Mouse (Mus musculus) forebrain, postnatal 0 days (tissue): ENCODE results near the gene Gm30302. TPM values are rescaled to one million over a fixed set of nuclear protein-coding genes. Genes with fewer than 3 reads are reported as not detected.

Experiments used
- ATAC-seq: fragments of 200-750 bp; cut with Nextera tagmentation; 2 replicates; pipeline ENCODE4 v1.8.0; 2017; ENCODE audit warnings: mild to moderate bottlenecking, moderate library complexity
- DNase-seq: peaks from one replicate; pipeline ENCODE4 v3.0.0-alpha.2; 2015
- H3K27ac ChIP-seq: fragments of 300-500 bp; sonication (generic); 2 replicates; pipeline ENCODE4 v1.5.1; 2014; ENCODE audit warnings: low read depth, mild to moderate bottlenecking, antibody characterized with exemption, low read length, moderate library complexity, mixed read lengths
- H3K27me3 ChIP-seq: fragments of 300-500 bp; sonication (generic); 2 replicates; pipeline ENCODE4 v1.6.1; 2014; ENCODE audit warnings: mild to moderate bottlenecking, low read length, mixed read lengths; ENCODE audit not compliant: insufficient read depth
- H3K36me3 ChIP-seq: fragments of 300-500 bp; sonication (generic); 2 replicates; pipeline ENCODE4 v1.6.1; 2014; ENCODE audit warnings: mild to moderate bottlenecking, moderate library complexity; ENCODE audit not compliant: insufficient read depth
- H3K4me1 ChIP-seq: fragments of 300-500 bp; sonication (generic); 2 replicates; pipeline ENCODE4 v1.6.1; 2014; ENCODE audit warnings: antibody characterized with exemption; ENCODE audit not compliant: insufficient read depth
- H3K4me2 ChIP-seq: fragments of 300-500 bp; sonication (generic); 2 replicates; pipeline ENCODE4 v1.6.1; 2014; ENCODE audit warnings: low read depth, mild to moderate bottlenecking, moderate library complexity
- H3K4me3 ChIP-seq: fragments of 300-500 bp; sonication (generic); 2 replicates; pipeline ENCODE4 v1.5.1; 2014; ENCODE audit warnings: low read depth, low read length, mixed read lengths
- H3K9ac ChIP-seq: fragments of 300-500 bp; sonication (generic); 2 replicates; pipeline ENCODE4 v1.6.1; 2014; ENCODE audit warnings: mild to moderate bottlenecking
- H3K9me3 ChIP-seq: fragments of 300-500 bp; sonication (generic); 2 replicates; pipeline ENCODE4 v1.6.1; 2016; ENCODE audit warnings: low read length
- CTCF ChIP-seq: sonication (generic); IDR thresholded peaks from 2 replicates; pipeline ENCODE4 v1.5.1; 2016; ENCODE audit warnings: antibody characterized with exemption, control low read depth, low read depth
- WGBS: fragments of 180-500 bp; shearing (Covaris S2); extraction: QIAGEN DNeasy Blood & Tissue Kit; methylation state at CpG from one replicate; pipeline ENCODE4 v1.1.7; 2014; 5-methylcytosine and 5-hydroxymethylcytosine counted together
- polyA plus RNA-seq: library from polyadenylated mRNA; unstranded; fragments of >200 nt; fragmentation: Nextera tagmentation; extraction: Ambion mirVana; gene quantifications from 2 replicates; pipeline ENCODE4 v1.2.1, GENCODE M21; 2015
- total RNA-seq: library from RNA; depleted of rRNA; stranded (reverse); fragments of >200 nt; gene quantifications from 2 replicates; pipeline ENCODE4 v1.2.3, GENCODE M21; 2014

The Gm30302 gene
- total and polyA plus RNA-seq, 2 experiments from 2014 or later: not detected

GRCm38 (mm10) chr13:49769111-49769510 is 29.7 kb downstream of the Gm30302 start:
- WGBS: 88% methylated on average over 16 of the region's 16 CpGs
- no peak for TF ChIP-seq CTCF

DNA sequence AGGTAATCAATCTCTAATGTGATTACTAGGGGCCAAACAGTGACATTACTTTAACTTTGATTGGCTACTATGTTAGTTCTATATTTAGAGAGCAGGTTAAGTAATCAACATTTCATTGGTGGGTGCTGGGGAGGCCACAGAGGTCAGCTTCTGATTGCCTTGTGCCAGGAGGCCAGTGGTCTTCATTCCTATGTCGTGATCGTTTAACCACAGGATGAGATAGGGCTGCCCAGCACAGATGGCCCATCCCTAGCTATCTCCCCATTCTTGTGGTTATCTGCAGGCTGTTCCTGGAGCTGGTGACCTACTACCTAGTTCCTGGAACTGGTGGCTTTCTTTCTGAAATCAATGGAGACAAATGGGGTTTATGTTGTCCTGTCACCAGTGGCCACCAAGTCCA is 30.8 kb downstream of the Gm30302 start:
- no peak overlapping the region for H3K27ac ChIP-seq
- no peaks in the 10 kb centered on the region for H3K36me3 ChIP-seq
- TF ChIP-seq CTCF: no peak
- no peak overlapping the region for H3K4me3 ChIP-seq
- DNase-seq: no peak
- no peak overlapping the region for H3K4me2 ChIP-seq
- no peak for ATAC-seq
- no peaks in the 10 kb centered on the region for H3K27me3 ChIP-seq
- H3K9me3 ChIP-seq: no peaks in the 10 kb centered on the region
- no peaks in the 10 kb centered on the region for H3K4me1 ChIP-seq
- no peak overlapping the region for H3K9ac ChIP-seq
- 97% methylated on average over 2 of the region's 2 CpGs for whole genome bisulfite sequencing

More at GRCm38 (mm10) chr13:49769111-49769510, 29.7 kb downstream of the Gm30302 start:
- Histone ChIP-seq H3K27ac (no peak overlapping the region), H3K9ac (no peak overlapping the region), H3K36me3 (no peaks in the 10 kb centered on the region), H3K4me2 (no peak overlapping the region), H3K4me1 (no peaks in the 10 kb centered on the region), H3K4me3 (no peak overlapping the region), H3K27me3 (no peaks in the 10 kb centered on the region), H3K9me3 (no peaks in the 10 kb centered on the region)
- ATAC-seq (no peak), DNase-seq (no peak)

GRCm38 (mm10) chr13:49766269-49766668 is 32.5 kb downstream of the Gm30302 start:
- DNase-seq (no peak), ATAC-seq (no peak)
- Histone ChIP-seq H3K4me2 (no peak overlapping the region), H3K4me1 (no peaks in the 10 kb centered on the region), H3K36me3 (no peaks in the 10 kb centered on the region), H3K9ac (no peak overlapping the region), H3K9me3 (no peaks in the 10 kb centered on the region), H3K27ac (no peak overlapping the region), H3K27me3 (no peaks in the 10 kb centered on the region), H3K4me3 (no peak overlapping the region)
- WGBS: 61% methylated on average over 9 of the region's 9 CpGs
- no peak for TF ChIP-seq CTCF

DNA sequence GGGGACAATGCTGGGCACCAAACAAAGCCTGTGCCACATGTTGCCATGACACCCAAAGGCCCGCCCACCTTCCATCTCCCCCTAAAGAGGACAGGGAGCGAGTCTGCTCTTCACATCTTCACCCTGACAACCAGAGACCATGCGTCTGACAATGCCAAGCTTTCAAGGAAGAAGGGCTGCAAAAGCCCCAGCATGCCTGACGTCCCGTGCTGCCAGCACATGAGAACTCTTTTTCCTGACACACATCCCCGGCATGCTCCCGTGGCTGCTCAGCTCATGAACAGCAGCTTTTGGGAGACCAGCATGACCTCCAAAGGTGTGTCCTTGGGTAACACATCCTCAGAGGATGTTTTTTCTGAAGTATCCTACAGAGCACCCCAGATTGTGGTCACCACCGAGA is 33.5 kb downstream of the Gm30302 start:
- WGBS: 86% methylated on average over 8 of the region's 8 CpGs
- Histone ChIP-seq H3K36me3 (no peaks in the 10 kb centered on the region), H3K9me3 (no peaks in the 10 kb centered on the region), H3K9ac (no peak overlapping the region), H3K27ac (no peak overlapping the region), H3K4me1 (no peaks in the 10 kb centered on the region), H3K4me3 (no peak overlapping the region), H3K4me2 (no peak overlapping the region), H3K27me3 (no peaks in the 10 kb centered on the region)
- TF ChIP-seq CTCF: no peak
- DNase-seq (no peak), ATAC-seq (no peak)

DNA sequence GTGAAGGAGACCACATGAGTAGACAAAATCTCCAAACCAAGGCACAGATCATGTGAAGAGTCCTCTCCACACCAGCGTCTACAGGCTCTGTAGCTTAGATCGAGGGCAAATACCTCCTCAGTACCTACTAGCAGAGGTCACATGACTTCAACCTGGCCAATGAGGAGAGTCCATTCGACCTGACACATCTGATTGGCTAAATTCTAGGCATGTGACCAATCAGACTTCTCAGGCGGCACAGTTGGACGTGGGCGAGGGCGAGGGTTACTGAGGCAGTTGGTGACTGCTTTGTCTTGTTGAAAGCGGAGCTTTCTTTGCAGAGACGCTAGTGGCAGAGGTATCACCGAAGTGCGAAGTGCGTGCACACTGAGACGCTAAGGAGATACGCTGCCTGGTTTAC is 36.6 kb downstream of the Gm30302 start:
- 90% methylated on average over 14 of the region's 14 CpGs for WGBS
- ATAC-seq: no peak
- no peak overlapping the region for H3K27ac ChIP-seq

DNA sequence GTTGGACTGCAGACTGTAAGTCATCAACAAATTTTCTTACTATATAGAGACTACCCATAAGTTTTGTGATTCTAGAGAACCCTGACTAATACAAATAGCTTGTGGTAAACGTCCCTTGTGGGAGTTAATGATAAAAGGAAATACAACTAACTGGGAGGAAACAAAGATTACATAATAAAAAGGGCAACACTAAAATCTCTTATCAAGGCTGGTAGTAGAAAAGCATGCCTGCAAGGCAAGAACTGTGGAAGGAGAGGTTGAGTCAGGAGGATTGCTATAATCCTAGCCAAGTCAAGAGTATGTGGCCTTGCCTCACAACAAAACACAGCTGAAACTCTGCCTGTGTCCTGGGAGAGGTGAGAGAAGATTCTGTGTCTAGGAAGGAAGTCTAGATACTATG is 38.1 kb downstream of the Gm30302 start:
- no peak for TF ChIP-seq CTCF
- Histone ChIP-seq H3K27me3 (no peaks in the 10 kb centered on the region), H3K4me3 (no peak overlapping the region), H3K36me3 (no peaks in the 10 kb centered on the region), H3K9ac (no peak overlapping the region), H3K4me2 (no peak overlapping the region), H3K4me1 (no peaks in the 10 kb centered on the region), H3K27ac (no peak overlapping the region), H3K9me3 (no peaks in the 10 kb centered on the region)
- no peak for ATAC-seq
- WGBS: 64% methylated on average over 1 of the region's 1 CpGs
- no peak for DNase-seq

More for the DNA sequence above, 36.6 kb downstream of the Gm30302 start:
- Histone ChIP-seq H3K27me3 (no peaks in the 10 kb centered on the region), H3K4me1 (no peaks in the 10 kb centered on the region), H3K9ac (no peak overlapping the region), H3K4me2 (no peak overlapping the region), H3K4me3 (no peak overlapping the region), H3K9me3 (no peaks in the 10 kb centered on the region), H3K36me3 (no peaks in the 10 kb centered on the region)
- no peak for TF ChIP-seq CTCF
- DNase-seq: no peak

DNA sequence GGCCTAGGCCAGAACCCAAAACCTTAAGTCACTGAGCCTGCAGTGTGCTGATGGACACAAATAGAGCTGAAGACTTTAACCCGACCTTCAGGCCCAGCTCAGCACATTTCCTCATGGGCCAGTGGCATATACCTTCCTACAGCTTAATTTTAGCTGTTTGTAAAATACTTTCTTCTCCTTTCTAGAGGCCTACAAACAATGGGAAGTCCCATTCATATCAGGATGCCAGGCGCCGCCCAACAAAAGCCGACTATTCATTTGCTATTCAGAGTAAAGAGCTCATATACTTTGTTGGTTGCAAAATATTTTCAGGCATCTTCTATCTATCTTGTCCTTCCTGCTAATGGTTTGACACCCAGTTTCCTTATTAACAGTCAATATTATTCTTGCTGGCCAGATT is 40.8 kb downstream of the Gm30302 start:
- Histone ChIP-seq H3K9me3 (no peaks in the 10 kb centered on the region), H3K27ac (no peak overlapping the region), H3K27me3 (no peaks in the 10 kb centered on the region), H3K4me3 (no peak overlapping the region), H3K4me1 (no peaks in the 10 kb centered on the region), H3K9ac (no peak overlapping the region), H3K36me3 (no peaks in the 10 kb centered on the region), H3K4me2 (no peak overlapping the region)
- WGBS: 85% methylated on average over 4 of the region's 4 CpGs
- TF ChIP-seq CTCF: no peak
- DNase-seq (no peak), ATAC-seq (no peak)

DNA sequence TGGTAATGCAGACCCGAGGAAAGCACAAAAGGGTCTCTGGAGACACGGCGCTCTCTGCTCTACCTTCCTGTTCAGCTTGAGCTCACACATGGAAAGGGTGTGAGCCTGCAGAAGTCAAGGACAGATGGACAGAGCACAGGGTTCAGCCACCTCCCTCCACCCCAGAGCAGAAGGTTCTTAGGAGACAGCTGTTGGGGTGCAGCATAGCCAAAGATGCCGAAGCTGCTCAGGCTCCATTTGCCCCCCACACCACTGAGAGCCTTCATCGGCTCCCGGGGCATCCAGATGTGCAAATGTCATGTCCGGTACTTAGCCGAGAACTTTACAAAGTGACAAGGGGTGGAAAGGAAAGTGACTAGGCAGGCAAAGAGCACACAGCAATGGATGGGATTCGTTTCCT is 42.2 kb downstream of the Gm30302 start:
- H3K27me3 ChIP-seq: no peaks in the 10 kb centered on the region
- no peak overlapping the region for H3K9ac ChIP-seq
- no peak for DNase-seq
- no peak overlapping the region for H3K4me3 ChIP-seq
- no peaks in the 10 kb centered on the region for H3K4me1 ChIP-seq
- H3K4me2 ChIP-seq: no peak overlapping the region
- no peaks in the 10 kb centered on the region for H3K9me3 ChIP-seq
- no peak for ATAC-seq
- 89% methylated on average over 9 of the region's 9 CpGs for WGBS
- H3K36me3 ChIP-seq: no peaks in the 10 kb centered on the region
- no peak for TF ChIP-seq CTCF
- H3K27ac ChIP-seq: no peak overlapping the region
